Mouse (Mus musculus): Measurements from ENCODE around the gene Fcgr3.
"Not testable (repeated sequence)": the region's sequence is repeated elsewhere in the genome, so short reads cannot be mapped to it uniquely, and the experiment has no call there.

Gene Fcgr3

DNA sequence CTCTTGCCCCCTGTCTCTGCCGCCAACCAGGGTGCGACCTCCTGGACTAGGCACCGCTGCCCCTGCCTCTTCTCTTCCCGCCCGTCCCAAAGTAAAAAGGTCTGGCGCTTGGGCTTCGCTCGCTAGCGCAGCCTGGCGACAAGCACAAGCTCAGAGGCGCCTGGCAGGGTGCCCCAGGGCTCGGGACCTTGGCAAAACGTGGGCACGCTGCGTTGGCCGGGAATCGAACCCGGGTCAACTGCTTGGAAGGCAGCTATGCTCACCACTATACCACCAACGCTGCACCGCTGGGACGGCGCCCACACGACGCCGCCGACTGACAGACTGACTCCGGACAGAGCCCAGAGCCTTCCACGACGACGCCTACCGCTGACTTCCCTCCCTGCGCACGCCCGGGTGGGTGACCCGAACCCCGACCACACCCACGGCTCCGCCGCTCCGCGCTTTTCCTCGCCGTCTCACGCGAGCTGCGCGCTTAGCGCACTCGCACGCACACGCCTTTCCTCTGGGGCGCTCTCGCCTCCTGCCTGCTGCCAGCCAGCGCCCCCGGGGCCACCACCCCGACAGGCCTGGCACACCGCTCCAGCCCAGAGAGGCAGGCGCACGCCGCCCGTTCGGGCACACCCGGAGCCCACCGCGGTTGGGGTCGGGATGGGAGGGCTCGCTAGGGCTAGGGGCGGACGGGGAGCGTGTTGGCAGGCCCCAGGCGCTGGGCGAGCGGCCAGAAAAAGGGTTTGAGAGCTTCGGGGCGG, at the start of gene Fcgr3:
Gene Fcgr3 (minus strand): TSS at position 445 of the 752 bp plus-strand sequence.
- not testable (repeated sequence) for DNase-seq (ENCODE audit: low spot score)

GRCm38 (mm10) chr1:171113873-171114299, 49.2 kb upstream of the Fcgr3 start, which contains the start of gene Cfap126:
Cfap126 (plus strand) TSS chr1:171113918.
- peak; percentile 74 for DNase-seq (ENCODE audit: low spot score)

- DNase-seq (ENCODE audit: low spot score) = no peak
Measured at GRCm38 (mm10) chr1:171112986-171113385, 48.3 kb upstream of the Fcgr3 start.

- peak; percentile 76 for DNase-seq (ENCODE audit: low spot score)
Measured at GRCm38 (mm10) chr1:171111781-171112575, 47.2 kb upstream of the Fcgr3 start.

DNA sequence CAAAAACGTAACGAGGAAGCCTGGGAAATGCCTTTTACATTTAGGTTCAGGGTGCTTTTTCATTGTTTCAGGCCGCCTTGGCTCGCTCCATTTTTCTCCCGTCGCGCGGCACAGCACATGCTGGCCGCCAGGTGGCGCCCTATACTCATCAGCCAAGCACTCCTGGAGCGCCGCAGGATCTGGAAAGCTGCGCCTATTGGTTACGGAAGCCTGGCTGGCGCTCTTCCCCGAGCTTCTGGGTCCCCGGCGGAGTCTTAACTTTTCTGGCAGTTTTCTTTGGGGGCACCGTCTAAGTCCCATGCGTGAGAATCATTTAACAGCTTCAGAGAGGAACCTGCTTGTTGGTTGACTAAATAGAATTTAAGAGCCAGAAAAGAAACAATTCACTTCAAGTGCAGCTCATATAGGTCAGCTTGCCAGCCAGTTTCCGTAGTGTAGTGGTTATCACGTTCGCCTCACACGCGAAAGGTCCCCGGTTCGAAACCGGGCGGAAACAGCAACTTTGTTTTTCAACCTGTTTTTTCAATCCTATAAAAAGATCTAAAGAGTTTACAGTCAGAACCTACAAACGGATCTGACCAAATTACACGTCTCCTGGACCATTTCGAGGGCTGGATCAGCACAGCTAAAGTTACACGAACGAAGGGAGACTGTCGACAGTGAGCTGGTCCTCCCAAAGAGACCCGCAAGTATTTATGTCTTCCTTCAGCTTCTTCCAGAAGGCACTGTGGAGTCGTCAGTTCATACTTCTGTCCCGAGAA, 46.5 kb upstream of the Fcgr3 start:
- peak; percentile 95 for DNase-seq (ENCODE audit: low spot score)

- no peak for DNase-seq (ENCODE audit: low spot score)
Measured at GRCm38 (mm10) chr1:171110659-171111019, 45.9 kb upstream of the Fcgr3 start.

DNA sequence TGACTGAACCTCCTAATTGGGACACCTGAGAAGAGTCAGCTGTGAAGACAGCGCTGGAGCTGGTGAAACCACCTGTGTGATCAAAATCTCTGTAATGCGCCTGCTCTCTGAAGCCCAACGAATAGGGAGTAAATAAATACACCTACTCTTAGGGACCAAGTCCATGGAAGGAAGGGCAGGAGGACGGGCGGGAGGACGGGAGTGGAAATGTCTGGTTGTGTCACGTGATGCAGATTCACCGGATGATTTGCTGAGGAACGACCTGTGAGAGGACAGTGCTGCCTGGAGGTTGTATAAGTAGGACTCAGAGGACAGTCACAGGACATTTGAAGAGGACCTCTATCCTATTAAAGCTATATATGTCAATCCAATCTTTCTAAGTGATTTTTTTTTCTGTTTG, 44.9 kb upstream of the Fcgr3 start:
- DNase-seq (ENCODE audit: low spot score) = no peak

GRCm38 (mm10) chr1:171105226-171105625, 40.5 kb upstream of the Fcgr3 start:
- DNase-seq (ENCODE audit: low spot score) = peak; percentile 58

DNA sequence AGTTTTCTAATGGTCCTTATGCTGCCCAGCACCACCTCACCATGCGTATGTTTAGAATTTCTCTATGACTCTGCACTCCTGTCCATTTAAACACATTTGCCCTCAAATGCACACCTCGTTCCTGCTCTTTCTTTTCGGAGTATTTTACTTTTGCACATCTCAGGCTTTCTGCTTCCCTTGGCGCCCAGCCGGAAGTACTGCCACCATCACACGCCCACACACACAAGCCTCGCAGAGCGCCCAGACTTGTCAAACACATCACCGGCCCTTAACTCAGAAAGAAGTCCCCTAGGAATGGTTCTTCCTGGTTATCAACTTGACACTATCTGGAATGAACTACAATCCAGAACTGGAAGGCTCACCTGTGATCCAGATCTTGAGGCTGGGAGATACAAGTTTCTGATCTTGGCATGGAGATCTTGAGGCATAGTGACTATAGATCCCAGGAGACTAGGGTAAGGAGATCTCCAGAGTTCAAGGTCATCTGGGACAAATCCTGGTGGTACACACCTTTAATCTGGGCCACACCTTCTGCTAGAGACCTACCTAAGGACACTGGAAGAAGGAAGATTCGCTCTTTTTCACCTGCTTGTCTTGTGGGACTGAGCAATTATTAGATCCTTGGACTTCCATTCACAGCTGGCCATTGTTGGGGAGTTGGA, 38.6 kb upstream of the Fcgr3 start:
- no peak for DNase-seq (ENCODE audit: low spot score)

DNA sequence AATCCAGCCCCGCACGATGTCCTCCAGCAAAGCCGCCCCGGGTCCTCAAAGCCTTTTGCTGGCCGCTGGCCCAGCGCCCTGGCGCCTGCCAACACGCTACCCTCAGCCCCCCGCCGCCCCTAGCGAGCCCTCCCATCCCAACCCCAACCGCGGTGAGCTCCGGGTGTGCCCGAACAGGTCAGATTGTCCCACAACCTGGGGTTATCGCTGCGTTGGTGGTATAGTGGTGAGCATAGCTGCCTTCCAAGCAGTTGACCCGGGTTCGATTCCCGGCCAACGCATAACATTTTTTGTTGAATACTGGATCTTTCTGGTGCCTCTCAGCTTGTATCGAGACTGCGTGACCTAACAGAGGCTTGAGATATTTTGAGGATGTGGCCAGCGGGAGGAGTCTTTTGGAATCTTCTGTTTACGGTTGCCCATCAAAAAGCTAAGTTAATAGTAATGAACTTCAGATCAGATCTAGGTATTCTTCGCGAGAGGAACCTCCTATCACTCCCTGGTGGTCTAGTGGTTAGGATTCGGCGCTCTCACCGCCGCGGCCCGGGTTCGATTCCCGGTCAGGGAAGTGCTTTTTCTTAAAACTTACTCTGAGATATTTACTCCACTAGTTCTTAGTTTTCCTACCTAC, 37.9 kb upstream of the Fcgr3 start:
- peak; percentile 93 for DNase-seq (ENCODE audit: low spot score)

- peak; percentile 86 for DNase-seq (ENCODE audit: low spot score)
Measured at GRCm38 (mm10) chr1:171101733-171102546, 37.2 kb upstream of the Fcgr3 start.

DNA sequence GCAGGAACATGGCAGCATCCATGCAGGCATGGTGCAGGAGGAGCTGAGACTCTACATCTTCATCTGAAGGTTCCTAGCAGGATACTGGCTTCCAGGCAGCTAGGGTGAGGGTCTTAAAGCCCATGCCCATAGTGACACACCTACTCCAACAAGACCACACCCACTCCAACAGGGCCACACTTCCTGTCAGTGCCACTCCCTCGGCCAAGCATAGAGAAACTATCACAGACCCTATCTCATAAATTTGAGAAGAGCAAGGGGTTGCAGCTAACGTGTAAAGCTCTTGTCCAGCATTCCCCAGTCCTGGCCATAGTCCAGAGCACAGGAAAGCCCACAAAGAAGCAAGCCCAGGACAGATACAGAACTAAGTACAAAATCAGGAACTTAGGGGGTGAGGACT, 36.3 kb upstream of the Fcgr3 start:
- no peak for DNase-seq (ENCODE audit: low spot score)

GRCm38 (mm10) chr1:171097612-171098011, 32.9 kb upstream of the Fcgr3 start:
- no peak for DNase-seq (ENCODE audit: low spot score)

DNA sequence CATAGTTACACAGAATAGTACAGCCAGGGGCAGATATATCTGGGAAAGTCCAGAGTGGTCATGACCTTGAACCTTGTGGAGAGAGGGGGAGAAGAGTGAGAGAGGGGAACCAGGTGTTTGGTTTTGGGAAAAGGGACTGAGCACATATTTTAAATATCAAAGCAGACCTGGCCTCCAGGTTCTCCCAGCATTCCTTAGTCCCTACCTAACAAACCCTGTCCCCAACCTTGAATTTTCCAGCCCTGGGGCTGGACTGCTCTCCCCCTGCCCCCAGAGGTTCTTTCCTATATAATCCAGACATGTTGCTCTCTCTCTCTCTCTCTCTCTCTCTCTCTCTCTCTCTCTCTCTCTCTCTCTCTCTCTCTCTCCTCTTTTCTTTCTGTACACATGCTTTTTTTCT, 32.4 kb upstream of the Fcgr3 start:
- no peak for DNase-seq (ENCODE audit: low spot score)

DNA sequence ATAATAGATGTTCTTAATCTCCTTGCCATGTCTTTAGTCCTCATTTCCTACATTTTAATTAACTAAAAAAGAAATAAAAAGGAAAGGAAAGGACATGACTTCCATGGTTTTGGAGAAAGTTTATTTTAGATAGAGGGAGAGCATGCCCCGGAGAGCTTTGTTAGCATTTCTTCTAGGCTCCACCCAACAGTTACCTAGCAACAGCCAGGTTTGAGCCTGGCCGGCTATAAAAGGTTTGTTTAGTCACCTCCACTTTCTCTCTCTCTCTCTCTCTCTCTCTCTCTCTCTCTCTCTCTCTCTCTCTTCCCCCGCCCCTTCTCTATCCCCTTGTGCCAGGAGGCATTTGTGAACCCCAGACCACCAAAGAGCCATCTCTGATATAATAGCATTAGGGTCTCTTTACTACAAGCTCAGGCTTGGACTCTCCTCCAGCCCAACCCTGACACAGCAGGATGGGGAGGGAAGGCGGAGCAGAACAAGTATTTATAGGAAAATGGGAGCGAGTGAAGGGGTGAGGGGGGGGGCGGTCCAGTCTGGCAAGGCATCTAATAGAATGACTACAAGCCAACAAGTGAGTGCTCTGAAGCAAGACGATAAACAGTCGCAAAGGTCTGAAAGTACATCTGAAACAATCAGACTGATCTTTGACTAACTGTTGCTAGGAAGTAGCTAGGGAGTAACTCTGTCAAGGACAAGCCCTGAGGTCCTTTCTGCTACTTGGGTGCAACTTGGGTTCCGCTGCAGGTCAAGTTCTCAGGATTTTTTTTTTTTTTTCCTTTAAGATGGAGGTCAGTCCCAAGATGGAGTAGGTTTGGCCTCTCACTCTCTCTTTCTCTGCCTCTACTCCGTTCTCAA, 31.6 kb upstream of the Fcgr3 start:
- DNase-seq (ENCODE audit: low spot score) = no peak

GRCm38 (mm10) chr1:171094424-171094823, 29.7 kb upstream of the Fcgr3 start:
- DNase-seq (ENCODE audit: low spot score) = no peak

DNA sequence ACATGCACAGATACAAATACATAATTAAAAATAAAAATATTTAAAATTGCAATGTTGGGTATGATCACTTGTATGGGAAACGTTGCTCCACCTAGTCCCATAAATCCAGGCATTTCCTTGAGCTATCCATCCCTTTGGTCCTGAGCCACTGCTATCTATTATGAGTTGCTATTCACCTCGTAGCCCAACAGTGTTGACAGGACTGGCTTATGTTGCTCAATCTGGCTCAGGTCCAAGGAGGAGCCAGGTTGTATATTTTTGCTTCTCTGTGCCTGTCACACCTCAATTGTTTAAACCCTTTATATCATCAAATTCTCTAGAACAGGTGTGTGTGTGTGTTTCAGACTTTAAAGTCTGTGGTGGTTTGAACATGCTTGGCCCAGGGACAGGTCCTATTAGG, 26.0 kb upstream of the Fcgr3 start:
- no peak for DNase-seq (ENCODE audit: low spot score)

DNA sequence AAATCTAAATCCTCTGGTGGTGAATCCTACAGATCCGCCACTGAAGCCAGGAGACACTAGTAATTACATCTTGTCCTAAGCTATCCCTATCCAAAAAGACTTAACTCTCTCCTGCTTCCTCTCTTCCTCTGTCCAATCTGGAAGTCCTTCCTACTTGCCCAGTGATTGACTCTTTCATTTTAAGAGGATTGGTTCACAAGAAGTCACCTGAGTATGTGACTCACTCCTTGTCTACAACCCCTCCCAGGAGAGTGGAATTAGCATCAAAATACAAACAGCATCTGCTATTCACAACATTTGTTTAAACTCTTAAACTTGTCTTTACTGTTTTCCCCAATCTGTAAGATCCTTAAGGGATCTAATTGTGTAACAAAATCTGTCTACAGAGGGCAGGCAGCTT, 25.2 kb upstream of the Fcgr3 start:
- no peak for DNase-seq (ENCODE audit: low spot score)

- DNase-seq (ENCODE audit: low spot score) = not testable (repeated sequence)
Measured at GRCm38 (mm10) chr1:171088237-171088869, 23.6 kb upstream of the Fcgr3 start.

Data from adipocyte (in vitro differentiated cells).